Mouse (Mus musculus) MEL (cell line): Measurements from ENCODE around the gene Ppp1r9b. TPM values are rescaled to one million over a fixed set of nuclear protein-coding genes. Genes with fewer than 3 reads are reported as not detected.
A peak's percentile ranks its signal among the peaks of the same experiment; 100 is the strongest.

ENCODE experiments used
- DNase-seq: peaks from one replicate; pipeline ENCODE4 v3.0.0; 2011; ENCODE audit warnings: low read depth, low spot score
- H3K27ac ChIP-seq: 2 replicates; pipeline ENCODE4 v1.5.1; 2012; ENCODE audit warnings: low read depth, mild to moderate bottlenecking, control low read depth, low read length, moderate library complexity; ENCODE audit not compliant: control insufficient read depth
- H3K27me3 ChIP-seq, 2 experiments: fragments of 150-350 bp in 1 of 2; sonication (generic) in 1 of 2; 2 replicates each; pipeline ENCODE4 v1.6.1; 2012; ENCODE audit warnings: low read length in 2 of 2, mild to moderate bottlenecking in 2 of 2, improper control_type of control experiment in 1 of 2, moderate library complexity in 1 of 2; ENCODE audit not compliant: insufficient read depth in 2 of 2, control insufficient read depth in 1 of 2
- H3K36me3 ChIP-seq, 2 experiments: 2 replicates each; pipeline ENCODE4 v1.6.1; 2012 to 2014; ENCODE audit warnings: low read length in 2 of 2, improper control_type of control experiment in 1 of 2, inconsistent platforms in 1 of 2, mild to moderate bottlenecking in 1 of 2; ENCODE audit not compliant: insufficient read depth in 2 of 2, control insufficient read depth in 1 of 2
- H3K4me1 ChIP-seq, 2 experiments: fragments of 150-350 bp in 1 of 2; sonication (generic) in 1 of 2; 2 replicates each; pipeline ENCODE4 v1.6.1; 2012; ENCODE audit warnings: low read length in 2 of 2, improper control_type of control experiment in 1 of 2, mild to moderate bottlenecking in 1 of 2; ENCODE audit not compliant: insufficient read depth in 2 of 2, control insufficient read depth in 1 of 2
- H3K4me3 ChIP-seq, 2 experiments: fragments of 150-350 bp in 1 of 2; sonication (generic) in 1 of 2; 2 replicates each; pipeline ENCODE4 v1.5.1; 2012; ENCODE audit warnings: low read depth in 2 of 2, low read length in 2 of 2, mild to moderate bottlenecking in 2 of 2, moderate library complexity in 2 of 2, control low read depth in 1 of 2, improper control_type of control experiment in 1 of 2; ENCODE audit not compliant: control insufficient read depth in 1 of 2, insufficient read depth in 1 of 2
- H3K79me2 ChIP-seq: 2 replicates; pipeline ENCODE4 v1.6.1; 2012; ENCODE audit warnings: mild to moderate bottlenecking, low read length, moderate library complexity; ENCODE audit not compliant: control insufficient read depth, poor library complexity, insufficient read depth
- H3K9ac ChIP-seq: 2 replicates; pipeline ENCODE4 v1.6.1; 2012; ENCODE audit warnings: low read depth, mild to moderate bottlenecking, control low read depth, low read length, moderate library complexity; ENCODE audit not compliant: control insufficient read depth, poor library complexity, severe bottlenecking
- H3K9me3 ChIP-seq: fragments of 150-350 bp; sonication (generic); replicated peaks from 2 replicates; pipeline ENCODE4 v1.6.1; 2012; ENCODE audit warnings: mild to moderate bottlenecking, low read length, improper control_type of control experiment, moderate library complexity; ENCODE audit not compliant: insufficient read depth
- BHLHE40 ChIP-seq: IDR thresholded peaks from 2 replicates; pipeline ENCODE4 v1.6.1; 2012; ENCODE audit warnings: low read depth, mild to moderate bottlenecking, inconsistent platforms, low read length, improper control_type of control experiment, borderline replicate concordance
- CHD2 ChIP-seq: IDR thresholded peaks from 2 replicates; pipeline ENCODE4 v1.6.1; 2011; ENCODE audit warnings: low read length, improper control_type of control experiment
- CTCF ChIP-seq, 3 experiments: IDR thresholded peaks in 2 of 3; conservative IDR thresholded peaks in 1 of 3; 2 replicates each; pipeline ENCODE4 v1.5.1; 2011 to 2012; ENCODE audit warnings: low read length in 3 of 3, low read depth in 2 of 3, mild to moderate bottlenecking in 2 of 3, improper control_type of control experiment in 1 of 3, inconsistent platforms in 1 of 3, mixed read lengths in 1 of 3, moderate library complexity in 1 of 3; ENCODE audit not compliant: control insufficient read depth in 1 of 3, insufficient read depth in 1 of 3, poor library complexity in 1 of 3, severe bottlenecking in 1 of 3
- E2F4 ChIP-seq: IDR thresholded peaks from 2 replicates; pipeline ENCODE4 v1.6.1; 2011; ENCODE audit warnings: low read depth, low read length, improper control_type of control experiment, borderline replicate concordance
- EP300 ChIP-seq, 2 experiments: IDR thresholded peaks; 2 replicates each; pipeline ENCODE4 v1.6.1; 2011; ENCODE audit warnings: improper control_type of control experiment in 2 of 2, low read length in 2 of 2, low read depth in 1 of 2, mild to moderate bottlenecking in 1 of 2
- ETS1 ChIP-seq: IDR thresholded peaks from 2 replicates; pipeline ENCODE4 v1.6.1; 2012; ENCODE audit warnings: low read depth, mild to moderate bottlenecking, inconsistent platforms, low read length, improper control_type of control experiment, moderate library complexity
- GATA1 ChIP-seq: IDR thresholded peaks from 2 replicates; pipeline ENCODE4 v1.6.1; 2011; ENCODE audit warnings: low read depth, low read length, improper control_type of control experiment
- KAT2A ChIP-seq: conservative IDR thresholded peaks from 2 replicates; pipeline ENCODE4 v1.6.1; 2012; ENCODE audit warnings: low read depth, low read length, improper control_type of control experiment, inconsistent platforms
- MAFK ChIP-seq: IDR thresholded peaks from 2 replicates; pipeline ENCODE4 v1.6.1; 2011; ENCODE audit warnings: low read depth, mild to moderate bottlenecking, low read length, improper control_type of control experiment, borderline replicate concordance
- MAX ChIP-seq: IDR thresholded peaks from 2 replicates; pipeline ENCODE4 v1.6.1; 2011; ENCODE audit warnings: low read length, improper control_type of control experiment
- MAZ ChIP-seq: IDR thresholded peaks from 2 replicates; pipeline ENCODE4 v1.6.1; 2012; ENCODE audit warnings: low read depth, mild to moderate bottlenecking, inconsistent platforms, low read length, improper control_type of control experiment
- MXI1 ChIP-seq: IDR thresholded peaks from 2 replicates; pipeline ENCODE4 v1.6.1; 2011; ENCODE audit warnings: mild to moderate bottlenecking, low read depth, low read length, improper control_type of control experiment
- MYB ChIP-seq: IDR thresholded peaks from 2 replicates; pipeline ENCODE4 v1.6.1; 2011; ENCODE audit warnings: mild to moderate bottlenecking, low read depth, low read length, improper control_type of control experiment
- NELFE ChIP-seq: IDR thresholded peaks from 2 replicates; pipeline ENCODE4 v1.6.1; 2011; ENCODE audit warnings: low read depth, low read length, improper control_type of control experiment
- NRF1 ChIP-seq: IDR thresholded peaks from 2 replicates; pipeline ENCODE4 v1.6.1; 2014; ENCODE audit warnings: low read depth, mild to moderate bottlenecking, inconsistent platforms, low read length, improper control_type of control experiment, moderate library complexity; ENCODE audit not compliant: poor library complexity, insufficient read depth, severe bottlenecking
- POLR2AphosphoS5 ChIP-seq: IDR thresholded peaks from 2 replicates; pipeline ENCODE4 v1.6.1; 2012; ENCODE audit warnings: low read depth, borderline replicate concordance, mild to moderate bottlenecking, inconsistent platforms, low read length, moderate library complexity, mixed read lengths
- RAD21 ChIP-seq: IDR thresholded peaks from 2 replicates; pipeline ENCODE4 v1.6.1; 2011; ENCODE audit warnings: mild to moderate bottlenecking, low read depth, low read length, improper control_type of control experiment
- RCOR1 ChIP-seq: IDR thresholded peaks from 2 replicates; pipeline ENCODE4 v1.6.1; 2012; ENCODE audit warnings: low read depth, mild to moderate bottlenecking, inconsistent platforms, low read length, improper control_type of control experiment
- SIN3A ChIP-seq: IDR thresholded peaks from 2 replicates; pipeline ENCODE4 v1.6.1; 2012; ENCODE audit warnings: low read length, improper control_type of control experiment, inconsistent platforms
- TAL1 ChIP-seq: IDR thresholded peaks from 2 replicates; pipeline ENCODE4 v1.6.1; 2012; ENCODE audit warnings: mild to moderate bottlenecking, inconsistent platforms, low read length, moderate library complexity, mixed read lengths
- TBP ChIP-seq: IDR thresholded peaks from 2 replicates; pipeline ENCODE4 v1.8.0; 2011; ENCODE audit warnings: low read depth, low read length, improper control_type of control experiment
- TCF12 ChIP-seq: IDR thresholded peaks from 2 replicates; pipeline ENCODE4 v1.6.1; 2014; ENCODE audit warnings: low read depth, mild to moderate bottlenecking, inconsistent platforms, low read length, improper control_type of control experiment, moderate library complexity
- USF1 ChIP-seq: IDR thresholded peaks from 2 replicates; pipeline ENCODE4 v1.6.1; 2014; ENCODE audit warnings: low read depth, mild to moderate bottlenecking, inconsistent platforms, low read length, improper control_type of control experiment, moderate library complexity
- USF2 ChIP-seq, 2 experiments: IDR thresholded peaks; 2 replicates each; pipeline ENCODE4 v1.6.1; 2011 to 2012; ENCODE audit warnings: improper control_type of control experiment in 2 of 2, low read length in 2 of 2, borderline replicate concordance in 1 of 2, inconsistent platforms in 1 of 2, low read depth in 1 of 2, mild to moderate bottlenecking in 1 of 2; ENCODE audit not compliant: insufficient read depth in 1 of 2
- ZKSCAN1 ChIP-seq: IDR thresholded peaks from 2 replicates; pipeline ENCODE4 v1.6.1; 2012; ENCODE audit warnings: low read depth, mild to moderate bottlenecking, inconsistent platforms, low read length, improper control_type of control experiment, moderate library complexity
- ZMIZ1 ChIP-seq: IDR thresholded peaks from 2 replicates; pipeline ENCODE4 v1.6.1; 2012; ENCODE audit warnings: low read depth, mild to moderate bottlenecking, inconsistent platforms, low read length, improper control_type of control experiment, moderate library complexity
- ZNF384 ChIP-seq: IDR thresholded peaks from 2 replicates; pipeline ENCODE4 v1.6.1; 2012; ENCODE audit warnings: low read depth, mild to moderate bottlenecking, inconsistent platforms, low read length, improper control_type of control experiment
- polyA plus RNA-seq, 2 experiments: library from polyadenylated mRNA; stranded (reverse) in 1 of 2; unstranded in 1 of 2; fragments of >175 nt in 1 of 2; fragments of >200 nt in 1 of 2; gene quantifications; 2 replicates each; pipeline versions ENCODE4 v1.2.1 to v1.2.4; 2012; ENCODE audit warnings: low replicate concordance in 2 of 2, low read depth in 1 of 2; ENCODE audit not compliant: insufficient read length in 2 of 2, insufficient read depth in 1 of 2, missing spikeins in 1 of 2
- total RNA-seq: library from RNA; depleted of rRNA; stranded (reverse); fragments of 300-350 nt; gene quantifications from 2 replicates; pipeline ENCODE4 v1.2.3, GENCODE M21; 2012

The Ppp1r9b gene
- total and polyA plus RNA-seq, 3 experiments = 47.0 to 169 (median 150) TPM

DNA sequence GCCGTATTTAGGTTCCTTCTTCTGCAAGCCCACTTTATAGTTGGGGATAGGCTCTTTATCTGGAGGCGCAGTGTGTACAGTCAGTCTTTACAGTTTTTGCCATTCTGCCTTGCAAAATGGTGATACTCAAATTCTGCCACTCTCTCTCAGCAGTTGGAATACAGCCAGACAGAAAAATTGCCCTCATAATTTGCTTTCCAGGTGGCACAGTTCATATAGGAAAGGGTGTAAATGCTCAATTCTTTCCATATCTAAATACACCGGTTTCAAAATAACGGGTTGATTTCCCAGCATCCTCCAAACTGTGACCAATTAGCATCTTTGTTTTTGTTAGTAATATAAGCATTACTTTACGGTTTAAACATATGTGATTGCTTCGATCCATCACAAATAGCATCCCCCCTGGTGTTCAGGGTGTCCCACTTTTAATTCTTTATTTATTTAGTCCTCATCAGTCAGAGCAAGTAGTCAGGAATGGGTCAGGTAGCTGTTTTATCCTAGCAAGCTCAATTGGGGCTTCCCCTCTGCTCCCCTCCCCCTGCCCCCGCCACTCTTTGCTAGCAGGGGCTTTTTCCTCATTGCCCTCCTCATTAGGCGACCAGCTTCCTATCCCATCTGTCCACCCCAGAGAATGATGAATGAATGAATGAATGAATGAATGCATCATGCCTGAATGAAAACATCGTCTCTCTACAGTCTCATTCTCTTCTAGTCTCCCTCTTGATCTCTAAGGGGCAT lies 12.5 kb upstream of the Ppp1r9b start:
- Histone ChIP-seq H3K27me3 (no peaks in the 10 kb centered on the region), H3K79me2 (no peaks in the 10 kb centered on the region), H3K36me3 (peaks cover 0 to 11% of the 10 kb centered on the region in 2 experiments; a peak in 2 of 4 replicates), H3K27ac (no peak overlapping the region), H3K9me3 (no peaks in the 10 kb centered on the region), H3K4me1 (peaks cover 2 to 8% of the 10 kb centered on the region in 2 experiments; a peak in 3 of 4 replicates), H3K9ac (no peak overlapping the region), H3K4me3 (peak overlapping the region; percentile 4 to 14; a peak in 2 of 4 replicates)
- no peak for TF ChIP-seq MAFK
- TF ChIP-seq CHD2 = no peak
- no peak for TF ChIP-seq USF2 (IDR thresholded peaks at IDR 0.05; ENCODE audit: borderline replicate concordance in 1 of 2, insufficient read depth in 1 of 2, low read depth in 1 of 2, low read length in 2 of 2)
- TF ChIP-seq NELFE = no peak
- TF ChIP-seq ZKSCAN1 = no peak
- TF ChIP-seq EP300 (IDR thresholded peaks at IDR 0.05; ENCODE audit: low read depth in 1 of 2, low read length in 2 of 2) = peak; percentile 68 to 81
- TF ChIP-seq MXI1 = peak; percentile 32; the same call in 1 of the 2 replicates
- TF ChIP-seq ETS1 = peak; percentile 46; the same call in 1 of the 2 replicates
- no peak for TF ChIP-seq ZNF384
- TF ChIP-seq TCF12 = no peak
- TF ChIP-seq RCOR1 = no peak
- TF ChIP-seq E2F4 = no peak
- no peak for TF ChIP-seq CTCF (IDR thresholded peaks at IDR 0.05 in 2 of 3, conservative IDR thresholded peaks at IDR 0.05 in 1 of 3; ENCODE audit: control insufficient read depth in 1 of 3, insufficient read depth in 1 of 3, low read depth in 2 of 3, low read length in 3 of 3, poor library complexity in 1 of 3, severe bottlenecking in 1 of 3)
- peak; percentile 65; the same call in 1 of the 2 replicates for TF ChIP-seq GATA1
- no peak for TF ChIP-seq NRF1
- TF ChIP-seq POLR2AphosphoS5 = no peak
- TF ChIP-seq TAL1 = peak; percentile 44
- no peak for TF ChIP-seq MAZ
- peak; percentile 35; the same call in 1 of the 2 replicates for TF ChIP-seq MAX
- peak; percentile 63; the same call in 1 of the 2 replicates for TF ChIP-seq SIN3A
- TF ChIP-seq BHLHE40 = no peak
- no peak for TF ChIP-seq TBP
- TF ChIP-seq RAD21 = no peak
- no peak for TF ChIP-seq KAT2A
- TF ChIP-seq USF1 = no peak
- no peak for TF ChIP-seq ZMIZ1
- no peak; the same call in 1 of the 2 replicates for TF ChIP-seq MYB
- DNase-seq = peak; percentile 66
